Mouse (Mus musculus) kidney, embryonic 16.5 days (tissue): ENCODE measurements around the gene Sox10. TPM values are rescaled to one million over a fixed set of nuclear protein-coding genes. Genes with fewer than 3 reads are reported as not detected.

Source experiments
- ATAC-seq: fragments of 200-750 bp; cut with Nextera tagmentation; 2 replicates; pipeline ENCODE4 v1.8.0; 2017; ENCODE audit warnings: moderate TSS enrichment; ENCODE audit not compliant: low FRiP score, low TSS enrichment
- H3K27ac ChIP-seq: fragments of 300-500 bp; sonication (generic); 2 replicates; pipeline ENCODE4 v1.5.1; 2014; ENCODE audit warnings: low read length
- H3K27me3 ChIP-seq: fragments of 300-500 bp; sonication (generic); 2 replicates; pipeline ENCODE4 v1.6.1; 2014; ENCODE audit warnings: low read length, control low read depth, mixed read lengths; ENCODE audit not compliant: insufficient read depth
- H3K36me3 ChIP-seq: fragments of 300-500 bp; sonication (generic); 2 replicates; pipeline ENCODE4 v1.6.1; 2014; ENCODE audit warnings: low read length, control low read depth, mixed read lengths; ENCODE audit not compliant: insufficient read depth
- H3K4me1 ChIP-seq: fragments of 300-500 bp; sonication (generic); 2 replicates; pipeline ENCODE4 v1.6.1; 2014; ENCODE audit warnings: low read length, control low read depth, mixed read lengths; ENCODE audit not compliant: insufficient read depth
- H3K4me2 ChIP-seq: fragments of 300-500 bp; sonication (generic); replicated peaks from 2 replicates; pipeline ENCODE4 v1.6.1; 2014; ENCODE audit warnings: low read depth, low read length
- H3K4me3 ChIP-seq: fragments of 300-500 bp; sonication (generic); 2 replicates; pipeline ENCODE4 v1.5.1; 2014; ENCODE audit warnings: mild to moderate bottlenecking, low read length
- H3K9ac ChIP-seq: fragments of 300-500 bp; sonication (generic); replicated peaks from 2 replicates; pipeline ENCODE4 v1.6.1; 2014; ENCODE audit warnings: low read length
- H3K9me3 ChIP-seq: fragments of 300-500 bp; sonication (generic); 2 replicates; pipeline ENCODE4 v1.6.1; 2016; ENCODE audit warnings: low read length, control low read depth
- WGBS: fragments of 180-500 bp; shearing (Covaris S2); extraction: QIAGEN DNeasy Blood & Tissue Kit; methylation state at CpG from one replicate; pipeline ENCODE4 v1.1.7; 2014; 5-methylcytosine and 5-hydroxymethylcytosine counted together
- polyA plus RNA-seq: library from polyadenylated mRNA; unstranded; fragments of >200 nt; fragmentation: Nextera tagmentation; extraction: Ambion mirVana; gene quantifications from 2 replicates; pipeline ENCODE4 v1.2.1, GENCODE M21; 2015

Gene Sox10
- polyA plus RNA-seq = 0.51 and 0.56 TPM in 2 replicates

DNA sequence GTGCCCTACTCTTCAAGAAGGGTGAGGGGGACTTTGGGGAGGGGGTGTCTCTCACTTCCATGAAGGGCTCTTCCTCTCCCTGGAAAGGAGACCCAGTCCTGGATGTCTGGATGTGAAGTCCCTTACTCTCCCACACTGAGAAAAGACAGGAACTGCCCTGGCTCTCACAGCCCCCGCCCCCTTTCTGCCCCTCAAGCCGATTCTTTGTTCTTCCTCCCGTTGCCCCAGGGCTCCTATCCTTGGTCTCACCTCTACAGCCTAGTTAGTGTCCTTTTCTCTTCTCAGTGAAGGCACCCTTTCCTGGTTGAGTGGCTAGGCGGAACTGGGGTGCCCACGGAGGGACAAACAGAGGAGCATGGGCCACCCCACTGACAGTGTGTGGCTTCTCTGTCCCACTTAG lies at the start of gene Sox10:
TSS of gene Sox10 (minus strand) at position 101 of the 400 bp plus-strand sequence.
- H3K9ac ChIP-seq = no peak within 1 kb of the TSS
- H3K27ac ChIP-seq = no peak within 1 kb of the TSS
- WGBS = 49% methylated on average over 5 of the region's 5 CpGs
- no peak within 1 kb of the TSS for H3K4me2 ChIP-seq
- no peak for ATAC-seq
- no peak within 1 kb of the TSS; the same call in 1 of the 2 replicates for H3K4me3 ChIP-seq
- no peaks in the 10 kb centered on the region for H3K36me3 ChIP-seq
- no peaks in the 10 kb centered on the region for H3K9me3 ChIP-seq
- H3K4me1 ChIP-seq = peaks cover 4% of the 10 kb centered on the region; the same call in 1 of the 2 replicates
- peaks cover 51% of the 10 kb centered on the region for H3K27me3 ChIP-seq

DNA sequence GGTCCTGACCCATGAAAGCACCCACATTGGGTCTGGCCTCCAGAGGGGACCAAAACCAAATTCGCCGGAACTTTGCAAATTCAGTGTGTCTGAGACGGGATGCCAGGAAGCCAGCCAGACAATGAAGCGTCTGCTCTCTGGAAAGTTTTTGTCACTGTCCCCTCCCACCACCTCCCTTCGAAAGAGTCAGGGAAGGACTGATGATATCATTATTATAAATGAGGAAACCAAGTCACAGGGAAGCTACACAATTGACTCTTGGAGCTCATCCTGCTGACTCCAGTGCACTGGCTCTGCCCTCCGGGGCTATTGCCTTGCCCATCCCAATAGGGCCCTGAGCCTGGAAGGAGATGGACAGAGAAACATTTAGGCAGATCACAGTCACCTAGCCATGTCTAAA lies 48.6 kb upstream of the Sox10 start:
- no peak overlapping the region for H3K9ac ChIP-seq
- H3K27ac ChIP-seq = no peak overlapping the region
- H3K4me3 ChIP-seq = no peak overlapping the region
- 74% methylated on average over 6 of the region's 6 CpGs for WGBS
- peaks cover 10% of the 10 kb centered on the region for H3K4me1 ChIP-seq
- H3K4me2 ChIP-seq = no peak overlapping the region
- H3K9me3 ChIP-seq = no peaks in the 10 kb centered on the region
- H3K36me3 ChIP-seq = no peaks in the 10 kb centered on the region
- no peaks in the 10 kb centered on the region for H3K27me3 ChIP-seq
- ATAC-seq = no peak

DNA sequence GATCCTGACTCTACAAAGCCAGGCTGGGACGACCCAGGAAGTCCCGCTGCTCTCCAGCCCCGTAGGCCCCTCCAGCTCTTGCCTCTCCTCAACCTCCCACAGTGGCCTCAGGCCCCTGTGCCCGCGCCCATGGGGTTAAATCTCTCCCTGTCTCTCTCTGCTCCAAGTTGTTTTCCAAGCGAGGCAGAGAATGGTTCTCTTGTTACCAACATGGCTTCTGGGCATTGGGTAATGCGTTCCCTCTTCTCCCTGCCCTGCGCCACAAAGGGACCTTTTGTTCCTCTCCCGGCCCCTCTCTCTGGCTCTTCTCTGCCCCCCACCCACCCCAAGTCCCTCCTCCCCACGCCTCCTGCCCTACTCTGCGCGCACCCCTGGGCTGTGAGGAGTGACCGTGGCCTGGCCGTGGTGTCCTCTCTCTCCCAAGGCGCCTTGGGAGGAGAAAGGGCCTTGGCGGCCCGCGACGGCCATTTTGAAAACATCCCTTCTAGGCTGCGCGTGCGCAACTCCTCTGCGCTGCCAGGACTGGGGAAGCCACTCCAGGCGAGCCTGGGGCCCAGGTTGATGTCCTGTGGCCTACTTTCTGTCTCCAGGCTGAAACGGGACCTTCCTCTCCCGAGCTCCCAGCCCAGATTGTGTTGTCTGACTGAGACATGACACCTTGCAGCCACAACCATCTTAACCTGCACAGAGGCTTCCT lies 47.9 kb upstream of the Sox10 start:
- ATAC-seq = no peak

DNA sequence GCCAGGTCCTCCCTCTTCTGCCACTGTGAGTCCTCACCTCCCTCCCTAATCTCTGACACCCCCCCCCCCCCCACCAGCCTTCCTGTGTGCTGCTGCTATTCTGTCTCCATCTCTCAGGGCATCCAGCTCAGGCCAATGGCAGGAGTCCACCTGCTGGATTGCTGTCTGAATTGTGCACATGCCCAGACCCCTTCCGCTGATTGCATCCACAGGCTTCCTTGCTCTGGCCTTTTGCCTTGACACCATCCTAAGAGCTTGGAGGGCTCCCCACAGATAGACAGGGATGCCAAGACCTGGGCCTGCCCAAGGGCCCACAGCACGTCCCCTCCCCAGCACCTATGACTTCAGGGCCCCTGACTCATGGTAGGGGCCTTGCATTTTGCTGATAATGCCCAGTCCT lies 45.3 kb upstream of the Sox10 start:
- H3K27ac ChIP-seq = no peak overlapping the region
- peaks cover 10% of the 10 kb centered on the region for H3K4me1 ChIP-seq
- no peaks in the 10 kb centered on the region for H3K36me3 ChIP-seq
- no peak overlapping the region for H3K4me2 ChIP-seq
- H3K27me3 ChIP-seq = no peaks in the 10 kb centered on the region
- WGBS = 72% methylated on average over 2 of the region's 2 CpGs
- ATAC-seq = no peak
- no peaks in the 10 kb centered on the region for H3K9me3 ChIP-seq
- H3K4me3 ChIP-seq = no peak overlapping the region
- H3K9ac ChIP-seq = no peak overlapping the region

More for the DNA sequence above, 47.9 kb upstream of the Sox10 start:
- Histone ChIP-seq H3K36me3 (no peaks in the 10 kb centered on the region), H3K27me3 (no peaks in the 10 kb centered on the region), H3K4me2 (no peak overlapping the region), H3K4me3 (no peak overlapping the region), H3K27ac (peak overlapping the region; percentile 27; the same call in 1 of the 2 replicates), H3K9ac (no peak overlapping the region), H3K4me1 (peaks cover 10% of the 10 kb centered on the region), H3K9me3 (no peaks in the 10 kb centered on the region)
- WGBS = 82% methylated on average over 26 of the region's 26 CpGs

DNA sequence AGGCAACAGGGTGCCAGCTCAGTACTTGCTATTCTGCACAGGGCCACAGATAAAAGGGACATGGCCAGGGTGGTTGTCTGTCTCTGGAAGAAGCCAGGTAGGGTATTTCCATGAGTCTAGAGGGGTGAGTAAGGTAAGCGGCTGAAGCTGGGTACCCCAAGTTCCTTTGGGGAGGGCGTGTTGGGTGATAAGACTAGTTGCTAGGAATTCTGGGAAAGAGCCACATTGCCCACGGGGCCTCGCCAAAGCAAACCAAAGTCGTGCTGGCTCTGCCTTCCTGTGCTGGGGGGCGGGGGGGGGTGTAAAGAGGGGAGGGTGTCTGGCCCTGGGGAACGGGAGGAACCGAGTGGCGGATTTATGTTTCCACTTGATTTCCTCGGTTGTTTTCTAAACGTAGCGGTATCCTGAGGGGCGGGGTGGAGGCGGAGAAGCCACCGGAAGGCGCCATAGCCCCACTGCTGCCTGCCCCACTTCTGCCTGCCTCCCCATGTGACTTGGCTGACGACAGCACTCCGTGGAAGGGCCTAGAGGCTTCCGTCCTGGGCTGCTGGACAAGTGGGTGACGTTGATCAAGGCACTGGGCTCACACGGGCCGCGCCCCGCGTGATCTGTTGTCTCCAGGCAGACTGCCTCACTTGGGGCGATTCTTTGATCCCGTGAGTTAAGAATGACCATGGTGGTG lies 43.9 kb upstream of the Sox10 start:
- Histone ChIP-seq H3K9ac (no peak overlapping the region), H3K36me3 (no peaks in the 10 kb centered on the region), H3K27ac (no peak overlapping the region), H3K4me1 (peaks cover 10% of the 10 kb centered on the region), H3K4me2 (no peak overlapping the region), H3K4me3 (no peak overlapping the region), H3K27me3 (no peaks in the 10 kb centered on the region), H3K9me3 (no peaks in the 10 kb centered on the region)
- WGBS = 69% methylated on average over 27 of the region's 27 CpGs
- no peak for ATAC-seq

DNA sequence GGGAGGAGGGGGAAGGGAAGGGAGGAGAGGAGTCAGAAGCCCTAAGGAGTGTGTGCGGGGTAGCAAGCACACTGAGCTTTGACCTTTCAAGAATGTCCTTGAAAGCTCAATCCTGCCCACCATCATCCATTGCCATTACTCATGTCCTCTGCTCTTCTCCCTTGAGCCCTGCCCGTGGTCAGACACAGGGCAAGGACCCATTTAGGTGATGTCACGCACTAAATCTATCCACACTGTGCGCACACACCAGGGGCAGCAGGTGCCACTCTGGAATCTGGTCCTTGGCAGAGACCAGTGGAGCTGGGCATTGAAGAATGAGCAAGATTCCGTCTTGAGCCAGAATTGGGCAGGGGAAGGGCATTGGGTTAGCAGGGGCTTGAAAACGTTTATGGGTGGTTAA lies 43.2 kb upstream of the Sox10 start:
- Histone ChIP-seq H3K4me3 (no peak overlapping the region), H3K9me3 (no peaks in the 10 kb centered on the region)
- 55% methylated on average over 6 of the region's 6 CpGs for WGBS

DNA sequence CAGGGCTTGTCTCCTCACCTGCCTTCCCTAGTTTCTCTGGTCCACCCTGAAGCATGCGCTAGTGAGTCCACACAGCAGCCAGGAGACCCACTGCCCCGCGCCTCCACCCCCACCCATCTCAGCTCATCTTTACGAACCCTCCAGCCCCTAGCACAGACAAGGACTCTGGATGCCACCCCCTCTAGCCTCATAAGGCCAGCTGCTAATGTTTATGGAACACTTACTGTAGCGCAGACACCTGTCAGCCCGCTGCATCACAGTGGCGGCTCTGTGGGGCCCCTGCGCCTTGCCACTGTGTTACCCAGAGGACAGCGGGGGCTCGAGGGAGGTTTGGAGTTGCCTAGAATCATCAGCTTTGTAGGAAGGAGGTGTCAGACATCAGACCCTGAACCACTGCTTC lies 37.5 kb upstream of the Sox10 start:
- ATAC-seq = no peak
- Histone ChIP-seq H3K36me3 (no peaks in the 10 kb centered on the region), H3K4me3 (no peak overlapping the region), H3K27me3 (no peaks in the 10 kb centered on the region), H3K4me1 (peaks cover 13% of the 10 kb centered on the region; the same call in 1 of the 2 replicates), H3K4me2 (no peak overlapping the region), H3K9me3 (no peaks in the 10 kb centered on the region), H3K9ac (no peak overlapping the region), H3K27ac (no peak overlapping the region)
- WGBS = 39% methylated on average over 10 of the region's 10 CpGs

More for the DNA sequence above, 43.2 kb upstream of the Sox10 start:
- Histone ChIP-seq H3K4me1 (peaks cover 10% of the 10 kb centered on the region), H3K9ac (no peak overlapping the region), H3K4me2 (no peak overlapping the region), H3K27ac (no peak overlapping the region), H3K27me3 (no peaks in the 10 kb centered on the region), H3K36me3 (no peaks in the 10 kb centered on the region)
- ATAC-seq = no peak

DNA sequence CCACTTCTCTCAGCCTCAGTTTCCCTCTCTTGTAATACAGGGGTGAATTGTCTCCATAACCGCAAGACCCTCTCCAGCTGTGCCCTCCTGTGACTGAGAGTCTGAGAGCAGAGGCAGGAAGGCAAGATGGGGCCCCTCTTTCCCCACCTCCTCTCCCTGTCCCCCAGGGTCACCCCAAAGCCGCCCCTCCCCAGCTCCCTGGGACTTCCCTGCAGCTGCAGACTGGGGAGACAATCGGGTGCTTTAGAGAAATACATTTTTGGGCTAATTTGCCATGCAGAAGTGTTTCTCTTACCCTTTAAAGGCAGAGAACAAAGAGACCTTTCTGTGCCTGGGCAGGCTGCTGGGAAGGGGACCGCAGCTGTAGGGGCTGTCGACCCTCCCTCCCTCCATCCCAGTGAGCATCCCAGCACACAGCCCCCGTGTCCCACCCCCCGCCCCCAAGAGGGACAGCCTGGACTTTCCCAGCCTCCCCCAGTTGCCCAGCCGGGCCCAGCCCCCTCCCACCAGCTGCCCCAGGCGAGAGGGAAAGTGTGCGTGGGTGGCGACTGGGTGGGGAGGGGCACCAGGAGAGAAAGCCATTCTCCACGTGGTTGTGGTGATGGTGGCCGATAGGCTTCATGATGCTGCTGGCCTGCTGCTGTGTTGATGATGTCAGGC lies 36.6 kb upstream of the Sox10 start:
- no peak overlapping the region for H3K4me2 ChIP-seq
- no peak overlapping the region for H3K4me3 ChIP-seq

DNA sequence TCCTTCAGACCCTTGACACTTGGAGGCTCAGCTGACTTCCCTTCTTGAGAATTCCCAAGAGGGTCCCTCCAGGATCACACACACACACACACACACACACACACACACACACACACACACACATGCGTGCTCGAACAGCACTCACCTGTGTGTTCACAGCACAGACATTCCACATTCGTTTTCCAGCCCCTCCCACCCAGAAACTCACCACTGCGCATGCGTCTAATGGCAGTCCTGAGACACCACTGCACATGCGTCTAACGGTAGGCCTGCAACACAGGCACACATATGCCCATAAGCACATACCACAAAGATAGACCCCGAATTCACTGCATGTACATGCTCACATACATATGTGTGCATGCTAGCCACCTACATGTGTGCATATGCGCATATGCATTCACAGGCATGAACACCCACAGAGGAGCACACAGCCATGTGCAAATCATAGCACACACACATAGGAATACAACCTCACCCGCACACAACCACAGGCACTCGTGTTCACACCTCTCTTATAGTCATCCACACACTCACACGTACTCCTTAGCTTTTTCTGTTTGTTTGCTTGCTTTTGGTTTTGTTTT lies 34.4 kb upstream of the Sox10 start:
- H3K27me3 ChIP-seq = no peaks in the 10 kb centered on the region
- no peak overlapping the region for H3K4me3 ChIP-seq
- ATAC-seq = no peak
- H3K9ac ChIP-seq = no peak overlapping the region
- WGBS = 94% methylated on average over 12 of the region's 12 CpGs
- no peak overlapping the region for H3K27ac ChIP-seq
- no peaks in the 10 kb centered on the region for H3K36me3 ChIP-seq
- H3K4me1 ChIP-seq = peaks cover 13% of the 10 kb centered on the region; the same call in 1 of the 2 replicates
- H3K9me3 ChIP-seq = no peaks in the 10 kb centered on the region
- H3K4me2 ChIP-seq = no peak overlapping the region

More for the DNA sequence above, 36.6 kb upstream of the Sox10 start:
- 22% methylated on average over 13 of the region's 13 CpGs for WGBS
- Histone ChIP-seq H3K27me3 (no peaks in the 10 kb centered on the region), H3K27ac (no peak overlapping the region), H3K36me3 (no peaks in the 10 kb centered on the region), H3K9me3 (no peaks in the 10 kb centered on the region), H3K4me1 (peaks cover 13% of the 10 kb centered on the region; the same call in 1 of the 2 replicates), H3K9ac (0 out of 2 replicates have a peak overlapping the region, but pooled peaks have one; percentile 13)
- no peak for ATAC-seq
